Mouse (Mus musculus) ES-E14 (cell line): ENCODE data around the gene Pigv. TPM values are rescaled to one million over a fixed set of nuclear protein-coding genes. Genes with fewer than 3 reads are reported as not detected.

ENCODE experiments used
- DNase-seq: peaks from one replicate; pipeline ENCODE4 v3.0.0-alpha.2; 2013; ENCODE audit warnings: low read depth, low spot score
- H3K27ac ChIP-seq: 2 replicates; pipeline ENCODE4 v1.5.1; 2012; ENCODE audit warnings: low read depth, mild to moderate bottlenecking, low read length, moderate library complexity, mixed read lengths; ENCODE audit not compliant: poor library complexity, insufficient read depth, severe bottlenecking
- H3K36me3 ChIP-seq: 2 replicates; pipeline ENCODE4 v1.6.1; 2012; ENCODE audit warnings: mild to moderate bottlenecking, low read length, moderate library complexity, mixed read lengths; ENCODE audit not compliant: control insufficient read depth, poor library complexity, insufficient read depth, severe bottlenecking
- H3K4me1 ChIP-seq, 2 experiments: fragments of 150-350 bp in 1 of 2; sonication (generic) in 1 of 2; 2 replicates each; pipeline ENCODE4 v1.6.1; 2012; ENCODE audit warnings: low read length in 2 of 2, mild to moderate bottlenecking in 1 of 2, mixed read lengths in 1 of 2; ENCODE audit not compliant: control insufficient read depth in 2 of 2, insufficient read depth in 2 of 2, poor library complexity in 1 of 2
- H3K4me3 ChIP-seq, 2 experiments: fragments of 150-350 bp in 1 of 2; sonication (generic) in 1 of 2; 2 replicates each; pipeline ENCODE4 v1.5.1; 2012; ENCODE audit warnings: low read length in 2 of 2, low read depth in 1 of 2, mild to moderate bottlenecking in 1 of 2, mixed read lengths in 1 of 2; ENCODE audit not compliant: insufficient read depth in 1 of 2, poor library complexity in 1 of 2, severe bottlenecking in 1 of 2
- H3K9ac ChIP-seq: 2 replicates; pipeline ENCODE4 v1.6.1; 2012; ENCODE audit warnings: low read depth, mild to moderate bottlenecking, low read length, mixed read lengths; ENCODE audit not compliant: poor library complexity, insufficient read depth, severe bottlenecking
- H3K9me3 ChIP-seq: fragments of 150-350 bp; sonication (generic); 2 replicates; pipeline ENCODE4 v1.6.1; 2012; ENCODE audit warnings: low read depth, mild to moderate bottlenecking, low read length; ENCODE audit not compliant: control insufficient read depth, insufficient read depth
- CHD2 ChIP-seq: IDR thresholded peaks from 2 replicates; pipeline ENCODE4 v1.6.1; 2014; ENCODE audit warnings: mild to moderate bottlenecking, low read depth, low read length, inconsistent platforms
- HCFC1 ChIP-seq: IDR thresholded peaks from 2 replicates; pipeline ENCODE4 v1.6.1; 2012; ENCODE audit warnings: low read length, inconsistent platforms, borderline replicate concordance; ENCODE audit not compliant: insufficient read depth
- MAFK ChIP-seq: IDR thresholded peaks from 2 replicates; pipeline ENCODE4 v1.6.1; 2014; ENCODE audit warnings: mild to moderate bottlenecking, low read depth, low read length, inconsistent platforms; ENCODE audit not compliant: insufficient read depth
- ZC3H11A ChIP-seq: IDR thresholded peaks from 2 replicates; pipeline ENCODE4 v1.6.1; 2012; ENCODE audit warnings: low read depth, mild to moderate bottlenecking, inconsistent platforms, low read length, borderline replicate concordance
- ZNF384 ChIP-seq: IDR thresholded peaks from 2 replicates; pipeline ENCODE4 v1.6.1; 2012; ENCODE audit warnings: low read depth, low read length, inconsistent platforms
- in situ Hi-C, 2 experiments: fragments of 600-800 bp; cut with MboI; formaldehyde crosslinking; loops; one replicate each; pipeline ENCODE4 v1.15.1; 2025; ENCODE audit warnings: low sequenced_read_pairs in 2 of 2, inconsistent platforms in 1 of 2; ENCODE audit not compliant: unreplicated experiment in 2 of 2
- total RNA-seq: library from RNA; depleted of rRNA; stranded (reverse); fragments of 300-350 nt; gene quantifications from 2 replicates; pipeline ENCODE4 v1.2.3, GENCODE M21; 2012

The Pigv gene
- total RNA-seq, 1 experiment, result 11.6 TPM

DNA sequence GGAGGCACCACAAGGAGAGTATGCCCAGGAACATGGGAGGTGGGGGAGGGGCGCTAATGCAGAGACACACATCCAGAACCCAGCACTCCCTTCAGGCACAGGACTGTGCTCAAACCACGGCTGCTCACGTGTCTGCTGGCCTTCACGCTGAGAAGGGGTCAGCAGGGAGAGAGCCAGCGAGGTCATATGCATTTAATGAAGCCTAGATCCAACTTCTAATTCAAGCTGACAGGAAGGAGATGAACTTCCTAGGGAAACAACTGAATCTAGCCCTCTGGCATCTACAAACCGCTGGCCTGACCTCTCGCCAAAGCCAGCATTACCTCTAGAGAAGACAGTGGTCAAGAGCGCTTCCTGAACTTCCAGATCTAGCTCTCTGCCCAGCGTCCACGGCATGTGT, 57.0 kb downstream of the Pigv start:
- in situ Hi-C loops, result no loop called here
- peaks cover 27% of the 10 kb centered on the region; the same call in 1 of the 2 replicates for H3K36me3 ChIP-seq
- H3K27ac ChIP-seq, result no peak overlapping the region
- no peak for DNase-seq
- H3K4me1 ChIP-seq, result peaks cover 0 to 20% of the 10 kb centered on the region in 2 experiments; a peak in 2 of 4 replicates
- no peaks in the 10 kb centered on the region for H3K9me3 ChIP-seq
- no peak overlapping the region for H3K4me3 ChIP-seq
- H3K9ac ChIP-seq, result no peak overlapping the region
- TF ChIP-seq CHD2 (no peak), ZNF384 (no peak), ZC3H11A (no peak), HCFC1 (no peak), MAFK (no peak)

DNA sequence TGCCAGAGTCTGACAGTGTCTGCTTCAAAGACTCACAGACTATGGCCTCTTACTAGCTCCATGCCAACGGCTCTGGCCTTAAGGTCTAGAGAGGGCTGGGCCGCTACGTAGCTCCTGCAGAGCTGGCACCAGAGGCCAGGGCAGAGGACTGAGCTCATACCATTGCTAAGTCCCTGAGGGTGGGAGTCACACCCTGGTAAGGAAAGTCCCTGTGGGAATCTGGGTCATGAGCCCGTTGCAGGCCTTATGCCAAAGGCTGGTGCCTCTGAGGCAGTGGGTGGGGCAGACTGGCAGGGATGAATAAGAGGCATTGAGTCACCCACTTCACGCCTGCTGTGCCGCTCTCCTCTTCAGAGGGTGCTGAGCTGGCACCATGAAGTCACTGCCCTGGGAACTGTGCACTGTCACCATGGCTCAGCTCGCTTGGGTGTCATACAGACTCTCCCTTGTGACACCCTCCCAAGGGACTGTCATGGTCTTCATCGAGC, 58.1 kb downstream of the Pigv start:
- Histone ChIP-seq H3K4me1 (peaks cover 2 to 15% of the 10 kb centered on the region in 2 experiments; a peak in 3 of 4 replicates), H3K36me3 (peaks cover 30% of the 10 kb centered on the region; the same call in 1 of the 2 replicates), H3K27ac (no peak overlapping the region), H3K9ac (no peak overlapping the region), H3K4me3 (no peak overlapping the region), H3K9me3 (no peaks in the 10 kb centered on the region)
- DNase-seq, result no peak
- in situ Hi-C loops, result no loop called here
- TF ChIP-seq HCFC1 (no peak), ZC3H11A (no peak), CHD2 (no peak), ZNF384 (no peak), MAFK (no peak)

GRCm38 (mm10) chr4:133613867-133614266, 58.6 kb downstream of the Pigv start:
- Histone ChIP-seq H3K27ac (no peak overlapping the region), H3K9me3 (no peaks in the 10 kb centered on the region), H3K9ac (no peak overlapping the region), H3K36me3 (peaks cover 30% of the 10 kb centered on the region; the same call in 1 of the 2 replicates), H3K4me1 (peaks cover 2 to 15% of the 10 kb centered on the region in 2 experiments; a peak in 3 of 4 replicates), H3K4me3 (no peak overlapping the region)
- in situ Hi-C loops, result no loop called here
- TF ChIP-seq HCFC1 (no peak), CHD2 (no peak), MAFK (no peak), ZNF384 (no peak), ZC3H11A (no peak)
- no peak for DNase-seq

GRCm38 (mm10) chr4:133613026-133613425, 59.4 kb downstream of the Pigv start:
- no peak for DNase-seq
- Histone ChIP-seq H3K27ac (no peak overlapping the region), H3K9ac (no peak overlapping the region), H3K9me3 (no peaks in the 10 kb centered on the region), H3K4me1 (peaks cover 2 to 15% of the 10 kb centered on the region in 2 experiments; a peak in 3 of 4 replicates), H3K36me3 (peaks cover 37% of the 10 kb centered on the region), H3K4me3 (no peak overlapping the region)
- TF ChIP-seq HCFC1 (no peak), MAFK (no peak), ZC3H11A (no peak), ZNF384 (no peak), CHD2 (no peak)
- in situ Hi-C loops, result no loop called here

GRCm38 (mm10) chr4:133612416-133612815, 60.0 kb downstream of the Pigv start:
- Histone ChIP-seq H3K27ac (no peak overlapping the region), H3K9ac (no peak overlapping the region), H3K4me1 (peaks cover 4 to 17% of the 10 kb centered on the region in 2 experiments; a peak in 3 of 4 replicates), H3K36me3 (peaks cover 38% of the 10 kb centered on the region), H3K9me3 (no peaks in the 10 kb centered on the region), H3K4me3 (no peak overlapping the region)
- DNase-seq, result no peak
- in situ Hi-C loops, result no loop called here
- TF ChIP-seq HCFC1, result no peak
- TF ChIP-seq ZC3H11A, result no peak
- TF ChIP-seq CHD2, result no peak
- no peak for TF ChIP-seq MAFK
- no peak for TF ChIP-seq ZNF384
